Mouse (Mus musculus): ENCODE data around the gene AW822073. TPM values are rescaled to one million over a fixed set of nuclear protein-coding genes. Genes with fewer than 3 reads are reported as not detected.

The AW822073 gene
- polyA plus RNA-seq, 1 experiment from 2014 or later, result not detected

DNA sequence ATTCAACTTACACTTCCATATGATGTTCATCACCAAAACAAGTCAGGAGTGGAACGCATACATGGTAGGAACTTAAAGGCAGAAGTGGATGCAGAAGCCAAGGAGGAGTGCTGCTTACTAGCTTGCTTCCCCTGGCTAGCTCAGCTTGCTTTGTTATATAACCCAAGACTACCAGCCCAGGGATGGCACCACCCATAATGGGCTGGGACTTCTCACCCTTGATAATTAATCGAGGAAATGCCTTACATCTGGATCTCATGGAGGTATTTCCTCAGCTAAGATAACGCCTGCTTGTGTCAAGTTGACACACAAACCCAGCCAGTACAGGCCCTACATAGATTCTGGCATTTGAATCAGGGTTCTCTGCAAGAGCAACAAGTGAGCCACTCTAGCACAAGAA lies 7.4 kb downstream of the AW822073 start:
- no peak overlapping the region for H3K4me3 ChIP-seq (ENCODE audit: low read depth, low read length)
- no peaks in the 10 kb centered on the region for H3K27me3 ChIP-seq (replicated peaks; ENCODE audit: control insufficient read depth, insufficient read depth, low read length)
- WGBS, result 82% methylated on average over 3 of the region's 3 CpGs
- no peak overlapping the region for H3K27ac ChIP-seq (ENCODE audit: low read depth, low read length)
- no peaks in the 10 kb centered on the region for H3K4me1 ChIP-seq (replicated peaks; ENCODE audit: control insufficient read depth, insufficient read depth, low read length)
- TF ChIP-seq CTCF (IDR thresholded peaks at IDR 0.05; ENCODE audit: low read depth), result no peak
- H3K9me3 ChIP-seq (ENCODE audit: control insufficient read depth), result no peaks in the 10 kb centered on the region
- ATAC-seq, result no peak
- no peak overlapping the region for H3K9ac ChIP-seq (ENCODE audit: low read depth, low read length)
- H3K4me2 ChIP-seq (replicated peaks; ENCODE audit: low read depth), result no peak overlapping the region
- H3K36me3 ChIP-seq (ENCODE audit: control insufficient read depth, insufficient read depth), result no peaks in the 10 kb centered on the region

DNA sequence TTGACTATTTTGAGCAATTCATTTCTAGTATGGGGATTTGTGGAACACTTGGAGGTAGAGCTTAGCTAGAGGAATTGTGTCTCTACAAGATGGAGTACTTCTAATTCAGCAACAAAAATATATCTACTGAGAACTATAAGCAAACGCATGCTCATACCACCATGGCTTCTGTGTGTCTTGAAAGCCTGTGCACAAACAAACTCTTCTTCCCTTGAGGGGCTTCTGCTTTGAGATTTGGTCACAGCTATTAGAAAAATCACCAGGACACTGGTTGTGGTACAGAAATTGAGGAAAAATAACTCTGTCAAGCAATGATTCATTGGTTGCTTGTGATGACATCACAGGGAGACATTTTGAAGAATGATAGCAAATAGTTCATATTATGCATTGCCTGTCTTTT lies 9.4 kb downstream of the AW822073 start:
- WGBS, result 85% methylated on average over 1 of the region's 1 CpGs
- H3K36me3 ChIP-seq (ENCODE audit: control insufficient read depth, insufficient read depth), result no peaks in the 10 kb centered on the region
- no peak overlapping the region for H3K9ac ChIP-seq (ENCODE audit: low read depth, low read length)
- ATAC-seq, result no peak
- H3K27ac ChIP-seq (ENCODE audit: low read depth, low read length), result no peak overlapping the region
- TF ChIP-seq CTCF (IDR thresholded peaks at IDR 0.05; ENCODE audit: low read depth), result no peak
- H3K27me3 ChIP-seq (replicated peaks; ENCODE audit: control insufficient read depth, insufficient read depth, low read length), result no peaks in the 10 kb centered on the region
- no peaks in the 10 kb centered on the region for H3K9me3 ChIP-seq (ENCODE audit: control insufficient read depth)
- no peak overlapping the region for H3K4me3 ChIP-seq (ENCODE audit: low read depth, low read length)
- H3K4me1 ChIP-seq (replicated peaks; ENCODE audit: control insufficient read depth, insufficient read depth, low read length), result no peaks in the 10 kb centered on the region
- no peak overlapping the region for H3K4me2 ChIP-seq (replicated peaks; ENCODE audit: low read depth)

DNA sequence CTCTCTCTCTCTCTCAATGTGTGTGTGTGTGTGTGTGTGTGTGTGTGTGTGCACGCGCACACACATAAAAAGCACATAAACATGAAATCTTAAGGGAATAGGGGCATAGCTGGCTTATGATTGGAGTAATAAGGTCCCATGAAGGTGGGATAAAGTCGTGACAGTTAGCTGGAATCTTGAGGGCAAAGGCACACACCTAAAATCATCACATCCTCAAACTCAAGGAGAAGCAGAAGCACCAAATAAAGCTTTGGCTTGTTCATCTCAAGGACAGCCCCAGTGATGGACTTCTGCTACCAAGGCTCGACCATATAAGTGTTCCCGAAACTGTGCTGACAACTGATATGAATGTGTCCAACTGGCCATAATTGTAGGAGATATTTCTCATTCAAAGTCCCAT lies 9.8 kb downstream of the AW822073 start:
- no peak for TF ChIP-seq CTCF (IDR thresholded peaks at IDR 0.05; ENCODE audit: low read depth)
- 80% methylated on average over 5 of the region's 5 CpGs for WGBS

DNA sequence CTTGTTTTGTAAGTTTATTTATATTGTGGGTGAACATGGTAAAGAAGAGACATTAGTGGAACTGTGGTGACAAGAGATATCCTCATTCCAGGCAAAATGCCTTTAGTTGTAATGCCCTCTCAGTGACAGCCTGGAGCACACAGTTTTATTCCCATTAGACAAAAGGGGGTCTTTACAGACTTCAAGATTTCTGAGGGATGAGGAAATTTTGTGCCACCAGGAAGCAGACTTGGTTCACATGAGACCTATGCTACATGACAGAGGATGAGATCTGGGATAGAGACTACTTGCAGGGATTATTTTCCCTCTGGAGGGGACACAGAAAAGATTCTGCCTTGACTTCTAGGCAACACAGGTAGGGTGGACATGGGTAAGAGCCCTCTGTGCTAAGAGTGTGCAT lies 10.2 kb downstream of the AW822073 start:
- Histone ChIP-seq H3K36me3 (ENCODE audit: control insufficient read depth, insufficient read depth) (no peaks in the 10 kb centered on the region), H3K4me1 (replicated peaks; ENCODE audit: control insufficient read depth, insufficient read depth, low read length) (no peaks in the 10 kb centered on the region), H3K4me3 (ENCODE audit: low read depth, low read length) (no peak overlapping the region), H3K27ac (ENCODE audit: low read depth, low read length) (no peak overlapping the region), H3K9ac (ENCODE audit: low read depth, low read length) (no peak overlapping the region), H3K9me3 (ENCODE audit: control insufficient read depth) (no peaks in the 10 kb centered on the region), H3K4me2 (replicated peaks; ENCODE audit: low read depth) (no peak overlapping the region), H3K27me3 (replicated peaks; ENCODE audit: control insufficient read depth, insufficient read depth, low read length) (no peaks in the 10 kb centered on the region)
- ATAC-seq, result no peak
- no peak for TF ChIP-seq CTCF (IDR thresholded peaks at IDR 0.05; ENCODE audit: low read depth)

More for the DNA sequence above, 9.8 kb downstream of the AW822073 start:
- H3K27me3 ChIP-seq (replicated peaks; ENCODE audit: control insufficient read depth, insufficient read depth, low read length), result no peaks in the 10 kb centered on the region
- ATAC-seq, result no peak
- no peak overlapping the region for H3K9ac ChIP-seq (ENCODE audit: low read depth, low read length)
- no peak overlapping the region for H3K4me2 ChIP-seq (replicated peaks; ENCODE audit: low read depth)
- H3K27ac ChIP-seq (ENCODE audit: low read depth, low read length), result no peak overlapping the region
- H3K9me3 ChIP-seq (ENCODE audit: control insufficient read depth), result no peaks in the 10 kb centered on the region
- H3K4me1 ChIP-seq (replicated peaks; ENCODE audit: control insufficient read depth, insufficient read depth, low read length), result no peaks in the 10 kb centered on the region
- H3K4me3 ChIP-seq (ENCODE audit: low read depth, low read length), result no peak overlapping the region
- no peaks in the 10 kb centered on the region for H3K36me3 ChIP-seq (ENCODE audit: control insufficient read depth, insufficient read depth)

- Histone ChIP-seq H3K4me2 (replicated peaks; ENCODE audit: low read depth) (no peak overlapping the region), H3K4me1 (replicated peaks; ENCODE audit: control insufficient read depth, insufficient read depth, low read length) (no peaks in the 10 kb centered on the region), H3K36me3 (ENCODE audit: control insufficient read depth, insufficient read depth) (no peaks in the 10 kb centered on the region), H3K27ac (ENCODE audit: low read depth, low read length) (no peak overlapping the region), H3K27me3 (replicated peaks; ENCODE audit: control insufficient read depth, insufficient read depth, low read length) (no peaks in the 10 kb centered on the region), H3K9ac (ENCODE audit: low read depth, low read length) (no peak overlapping the region), H3K9me3 (ENCODE audit: control insufficient read depth) (no peaks in the 10 kb centered on the region), H3K4me3 (ENCODE audit: low read depth, low read length) (no peak overlapping the region)
- ATAC-seq, result no peak
- TF ChIP-seq CTCF (IDR thresholded peaks at IDR 0.05; ENCODE audit: low read depth), result no peak
- 76% methylated on average over 7 of the region's 7 CpGs for WGBS
These were observed 12.5 kb downstream of the AW822073 start for GRCm38 (mm10) chr10:58212230-58212629.

DNA sequence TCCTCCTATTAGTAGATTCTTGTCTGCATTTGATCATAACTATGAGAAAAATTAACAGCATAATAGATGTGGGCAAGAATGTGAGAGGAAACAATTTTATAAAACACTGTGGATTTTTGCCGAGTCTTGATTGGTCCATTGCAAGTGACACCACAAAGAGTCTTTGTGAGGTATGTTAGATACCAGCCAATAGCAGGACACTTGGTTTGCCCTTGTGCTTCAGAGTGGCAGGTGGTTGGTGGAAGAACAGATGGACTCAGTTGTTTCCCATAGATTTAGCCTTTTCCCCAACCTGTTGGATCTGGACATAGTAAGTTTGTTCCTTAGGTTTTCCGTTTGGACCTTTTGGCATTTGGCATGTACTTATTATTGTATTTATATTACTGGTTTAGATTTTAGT lies 13.5 kb downstream of the AW822073 start:
- no peaks in the 10 kb centered on the region for H3K27me3 ChIP-seq (replicated peaks; ENCODE audit: control insufficient read depth, insufficient read depth, low read length)
- H3K4me1 ChIP-seq (replicated peaks; ENCODE audit: control insufficient read depth, insufficient read depth, low read length), result no peaks in the 10 kb centered on the region
- ATAC-seq, result no peak
- TF ChIP-seq CTCF (IDR thresholded peaks at IDR 0.05; ENCODE audit: low read depth), result no peak
- H3K36me3 ChIP-seq (ENCODE audit: control insufficient read depth, insufficient read depth), result no peaks in the 10 kb centered on the region
- 93% methylated on average over 2 of the region's 2 CpGs for whole genome bisulfite sequencing
- H3K4me2 ChIP-seq (replicated peaks; ENCODE audit: low read depth), result no peak overlapping the region
- H3K4me3 ChIP-seq (ENCODE audit: low read depth, low read length), result no peak overlapping the region
- no peak overlapping the region for H3K9ac ChIP-seq (ENCODE audit: low read depth, low read length)
- no peaks in the 10 kb centered on the region for H3K9me3 ChIP-seq (ENCODE audit: control insufficient read depth)
- no peak overlapping the region for H3K27ac ChIP-seq (ENCODE audit: low read depth, low read length)

DNA sequence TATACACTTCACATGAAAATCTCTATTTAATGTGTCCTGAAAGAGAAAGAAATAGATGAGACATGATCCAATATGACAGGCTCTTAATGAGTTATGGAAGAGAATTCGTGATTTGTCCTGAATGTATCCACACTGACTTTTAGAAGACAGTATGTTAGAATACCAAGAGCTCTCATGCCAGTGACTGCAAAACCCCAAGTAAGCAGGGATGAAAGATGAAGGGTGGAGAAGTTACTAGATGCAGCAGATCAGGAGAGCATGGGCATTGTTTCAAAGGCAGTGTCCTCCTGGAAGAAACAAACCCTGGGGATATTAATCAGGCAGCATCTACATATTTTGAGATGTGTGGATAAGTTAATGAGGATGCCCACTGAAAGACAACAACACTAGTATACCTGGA lies 14.2 kb downstream of the AW822073 start:
- ATAC-seq, result no peak
- no peaks in the 10 kb centered on the region for H3K4me1 ChIP-seq (replicated peaks; ENCODE audit: control insufficient read depth, insufficient read depth, low read length)
- whole genome bisulfite sequencing, result 59% methylated on average over 1 of the region's 1 CpGs

More for the DNA sequence above, 14.2 kb downstream of the AW822073 start:
- H3K9ac ChIP-seq (ENCODE audit: low read depth, low read length), result no peak overlapping the region
- H3K4me2 ChIP-seq (replicated peaks; ENCODE audit: low read depth), result no peak overlapping the region
- no peaks in the 10 kb centered on the region for H3K36me3 ChIP-seq (ENCODE audit: control insufficient read depth, insufficient read depth)
- H3K27ac ChIP-seq (ENCODE audit: low read depth, low read length), result no peak overlapping the region
- TF ChIP-seq CTCF (IDR thresholded peaks at IDR 0.05; ENCODE audit: low read depth), result no peak
- no peaks in the 10 kb centered on the region for H3K27me3 ChIP-seq (replicated peaks; ENCODE audit: control insufficient read depth, insufficient read depth, low read length)
- H3K4me3 ChIP-seq (ENCODE audit: low read depth, low read length), result no peak overlapping the region
- no peaks in the 10 kb centered on the region for H3K9me3 ChIP-seq (ENCODE audit: control insufficient read depth)

All from intestine, postnatal 0 days (tissue).